Mouse (Mus musculus): ENCODE results near the gene Hnrnpul1. TPM values are rescaled to one million over a fixed set of nuclear protein-coding genes. Genes with fewer than 3 reads are reported as not detected.

The Hnrnpul1 gene
- polyA plus RNA-seq, 2 experiments: 26.5 to 36.5 TPM

GRCm38 (mm10) chr7:25711731-25712197 is 42.8 kb downstream of the Hnrnpul1 start:
- 34% methylated on average over 7 of the region's 7 CpGs for WGBS (ENCODE audit: insufficient replicate concordance)
- no peaks in the 10 kb centered on the region for H3K27me3 ChIP-seq (ENCODE audit: control insufficient read depth, insufficient read depth, low read length)
- ATAC-seq (ENCODE audit: insufficient read depth): peak; percentile 11; the same call in 1 of the 2 replicates
- no peak overlapping the region for H3K4me3 ChIP-seq (ENCODE audit: insufficient read depth in 1 of 2, low read depth in 2 of 2, low read length in 2 of 2)
- no peak overlapping the region for H3K27ac ChIP-seq
- no peak for TF ChIP-seq CTCF (IDR thresholded peaks at IDR 0.05; ENCODE audit: low read depth)
- TF ChIP-seq EP300 (IDR thresholded peaks at IDR 0.05; ENCODE audit: low read depth): no peak
- H3K36me3 ChIP-seq (replicated peaks; ENCODE audit: control insufficient read depth, insufficient read depth, low read depth): peaks cover 38% of the 10 kb centered on the region
- H3K4me2 ChIP-seq (ENCODE audit: low read depth): no peak overlapping the region
- H3K9me3 ChIP-seq (ENCODE audit: control insufficient read depth, low read length): no peaks in the 10 kb centered on the region
- no peak for DNase-seq (ENCODE audit: low read depth in 3 of 3, low spot score in 3 of 3)
- H3K9ac ChIP-seq (replicated peaks): no peak overlapping the region
- H3K4me1 ChIP-seq (replicated peaks; ENCODE audit: control insufficient read depth in 2 of 2, insufficient read depth in 2 of 2, low read length in 1 of 2): peaks cover 0 to 20% of the 10 kb centered on the region in 2 experiments; a peak in 3 of 4 replicates

- H3K27me3 ChIP-seq (ENCODE audit: control insufficient read depth, insufficient read depth, low read length): no peaks in the 10 kb centered on the region
- H3K4me2 ChIP-seq (ENCODE audit: low read depth): no peak overlapping the region
- H3K4me1 ChIP-seq (replicated peaks; ENCODE audit: control insufficient read depth in 2 of 2, insufficient read depth in 2 of 2, low read length in 1 of 2): peaks cover 0 to 25% of the 10 kb centered on the region in 2 experiments; a peak in 3 of 4 replicates
- H3K36me3 ChIP-seq (replicated peaks; ENCODE audit: control insufficient read depth, insufficient read depth, low read depth): peaks cover 41% of the 10 kb centered on the region
- 68% methylated on average over 5 of the region's 5 CpGs for WGBS (ENCODE audit: insufficient replicate concordance)
- no peak overlapping the region for H3K9ac ChIP-seq (replicated peaks)
- DNase-seq (ENCODE audit: low read depth in 3 of 3, low spot score in 3 of 3) (no peak), ATAC-seq (ENCODE audit: insufficient read depth) (no peak)
- no peak for TF ChIP-seq EP300 (IDR thresholded peaks at IDR 0.05; ENCODE audit: low read depth)
- no peak for TF ChIP-seq CTCF (IDR thresholded peaks at IDR 0.05; ENCODE audit: low read depth)
- no peak overlapping the region for H3K27ac ChIP-seq
- H3K9me3 ChIP-seq (ENCODE audit: control insufficient read depth, low read length): no peaks in the 10 kb centered on the region
- H3K4me3 ChIP-seq (ENCODE audit: insufficient read depth in 1 of 2, low read depth in 2 of 2, low read length in 2 of 2): no peak overlapping the region
Measured at GRCm38 (mm10) chr7:25711165-25711564, 43.4 kb downstream of the Hnrnpul1 start.

GRCm38 (mm10) chr7:25710519-25711130 is 43.9 kb downstream of the Hnrnpul1 start:
- no peak overlapping the region for H3K27ac ChIP-seq
- no peak overlapping the region for H3K9ac ChIP-seq (replicated peaks)
- TF ChIP-seq EP300 (IDR thresholded peaks at IDR 0.05; ENCODE audit: low read depth) (no peak), CTCF (IDR thresholded peaks at IDR 0.05; ENCODE audit: low read depth) (no peak)
- 42% methylated on average over 7 of the region's 7 CpGs for WGBS (ENCODE audit: insufficient replicate concordance)
- peaks cover 36% of the 10 kb centered on the region for H3K36me3 ChIP-seq (replicated peaks; ENCODE audit: control insufficient read depth, insufficient read depth, low read depth)
- H3K9me3 ChIP-seq (ENCODE audit: control insufficient read depth, low read length): no peaks in the 10 kb centered on the region
- ATAC-seq (ENCODE audit: insufficient read depth) (no peak), DNase-seq (ENCODE audit: low read depth in 3 of 3, low spot score in 3 of 3) (no peak)
- H3K27me3 ChIP-seq (ENCODE audit: control insufficient read depth, insufficient read depth, low read length): no peaks in the 10 kb centered on the region
- peaks cover 0 to 27% of the 10 kb centered on the region in 2 experiments; a peak in 3 of 4 replicates for H3K4me1 ChIP-seq (replicated peaks; ENCODE audit: control insufficient read depth in 2 of 2, insufficient read depth in 2 of 2, low read length in 1 of 2)
- H3K4me3 ChIP-seq (ENCODE audit: insufficient read depth in 1 of 2, low read depth in 2 of 2, low read length in 2 of 2): no peak overlapping the region
- H3K4me2 ChIP-seq (ENCODE audit: low read depth): no peak overlapping the region

GRCm38 (mm10) chr7:25709961-25710360 is 44.6 kb downstream of the Hnrnpul1 start:
- Histone ChIP-seq H3K9ac (replicated peaks) (no peak overlapping the region), H3K9me3 (ENCODE audit: control insufficient read depth, low read length) (no peaks in the 10 kb centered on the region), H3K27ac (no peak overlapping the region), H3K4me1 (replicated peaks; ENCODE audit: control insufficient read depth in 2 of 2, insufficient read depth in 2 of 2, low read length in 1 of 2) (peaks cover 0 to 29% of the 10 kb centered on the region in 2 experiments; a peak in 3 of 4 replicates), H3K4me2 (ENCODE audit: low read depth) (no peak overlapping the region), H3K27me3 (ENCODE audit: control insufficient read depth, insufficient read depth, low read length) (no peaks in the 10 kb centered on the region), H3K36me3 (replicated peaks; ENCODE audit: control insufficient read depth, insufficient read depth, low read depth) (peaks cover 29% of the 10 kb centered on the region), H3K4me3 (ENCODE audit: insufficient read depth in 1 of 2, low read depth in 2 of 2, low read length in 2 of 2) (no peak overlapping the region)
- no peak for DNase-seq (ENCODE audit: low read depth in 3 of 3, low spot score in 3 of 3)
- TF ChIP-seq CTCF (IDR thresholded peaks at IDR 0.05; ENCODE audit: low read depth) (no peak), EP300 (IDR thresholded peaks at IDR 0.05; ENCODE audit: low read depth) (no peak)
- ATAC-seq (ENCODE audit: insufficient read depth): no peak
- WGBS (ENCODE audit: insufficient replicate concordance): 58% methylated on average over 12 of the region's 12 CpGs

- DNase-seq (ENCODE audit: low read depth in 3 of 3, low spot score in 3 of 3): no peak
- Histone ChIP-seq H3K9ac (replicated peaks) (no peak overlapping the region), H3K4me2 (ENCODE audit: low read depth) (no peak overlapping the region)
Measured at GRCm38 (mm10) chr7:25707581-25708292, 46.8 kb downstream of the Hnrnpul1 start.

More at GRCm38 (mm10) chr7:25707581-25708292, 46.8 kb downstream of the Hnrnpul1 start:
- 57% methylated on average over 15 of the region's 15 CpGs for WGBS (ENCODE audit: insufficient replicate concordance)
- no peak overlapping the region for H3K27ac ChIP-seq
- H3K27me3 ChIP-seq (ENCODE audit: control insufficient read depth, insufficient read depth, low read length): no peaks in the 10 kb centered on the region
- H3K4me3 ChIP-seq (ENCODE audit: insufficient read depth in 1 of 2, low read depth in 2 of 2, low read length in 2 of 2): no peak overlapping the region
- H3K9me3 ChIP-seq (ENCODE audit: control insufficient read depth, low read length): no peaks in the 10 kb centered on the region
- peaks cover 8% of the 10 kb centered on the region; the same call in 1 of the 2 replicates for H3K36me3 ChIP-seq (replicated peaks; ENCODE audit: control insufficient read depth, insufficient read depth, low read depth)
- H3K4me1 ChIP-seq (replicated peaks; ENCODE audit: control insufficient read depth in 2 of 2, insufficient read depth in 2 of 2, low read length in 1 of 2): peaks cover 2 to 38% of the 10 kb centered on the region in 2 experiments
- TF ChIP-seq EP300 (IDR thresholded peaks at IDR 0.05; ENCODE audit: low read depth) (no peak), CTCF (IDR thresholded peaks at IDR 0.05; ENCODE audit: low read depth) (no peak)
- ATAC-seq (ENCODE audit: insufficient read depth): peak; percentile 29

Measured in liver, embryonic 14.5 days (tissue).